Mouse (Mus musculus) heart, embryonic 11.5 days (tissue): Measurements from ENCODE around the gene Tctn1. TPM values are rescaled to one million over a fixed set of nuclear protein-coding genes. Genes with fewer than 3 reads are reported as not detected.

ENCODE experiments used
- ATAC-seq: fragments of 200-750 bp; cut with Nextera tagmentation; replicated peaks from 2 replicates; pipeline ENCODE4 v1.8.0; 2017; ENCODE audit warnings: moderate library complexity; ENCODE audit not compliant: insufficient number of reproducible peaks, low FRiP score, low TSS enrichment
- H3K27ac ChIP-seq: fragments of 300-500 bp; sonication (generic); 2 replicates; pipeline ENCODE4 v1.5.1; 2014; ENCODE audit warnings: mild to moderate bottlenecking, low read depth, low read length
- H3K27me3 ChIP-seq: fragments of 300-500 bp; sonication (generic); 2 replicates; pipeline ENCODE4 v1.6.1; 2014; ENCODE audit warnings: mild to moderate bottlenecking, low read length, mixed read lengths; ENCODE audit not compliant: control insufficient read depth, insufficient read depth
- H3K36me3 ChIP-seq: fragments of 300-500 bp; sonication (generic); 2 replicates; pipeline ENCODE4 v1.6.1; 2014; ENCODE audit warnings: mild to moderate bottlenecking, low read length, moderate library complexity, mixed read lengths; ENCODE audit not compliant: control insufficient read depth, insufficient read depth
- H3K4me1 ChIP-seq: fragments of 300-500 bp; sonication (generic); 2 replicates; pipeline ENCODE4 v1.6.1; 2014; ENCODE audit warnings: low read length; ENCODE audit not compliant: control insufficient read depth, insufficient read depth
- H3K4me2 ChIP-seq: fragments of 300-500 bp; sonication (generic); 2 replicates; pipeline ENCODE4 v1.6.1; 2014; ENCODE audit warnings: mild to moderate bottlenecking, moderate library complexity
- H3K4me3 ChIP-seq: fragments of 300-500 bp; sonication (generic); 2 replicates; pipeline ENCODE4 v1.5.1; 2014; ENCODE audit warnings: low read depth, low read length
- H3K9ac ChIP-seq: fragments of 300-500 bp; sonication (generic); 2 replicates; pipeline ENCODE4 v1.6.1; 2014; ENCODE audit warnings: mild to moderate bottlenecking, low read depth, low read length, moderate library complexity
- H3K9me3 ChIP-seq: fragments of 300-500 bp; sonication (generic); replicated peaks from 2 replicates; pipeline ENCODE4 v1.6.1; 2016; ENCODE audit warnings: low read length; ENCODE audit not compliant: control insufficient read depth
- WGBS: fragments of 180-500 bp; shearing (Covaris S2); extraction: QIAGEN DNeasy Blood & Tissue Kit; methylation state at CpG from one replicate; pipeline ENCODE4 v1.1.7; 2014; ENCODE audit not compliant: insufficient replicate concordance; 5-methylcytosine and 5-hydroxymethylcytosine counted together
- polyA plus RNA-seq: library from polyadenylated mRNA; unstranded; fragments of >200 nt; fragmentation: Nextera tagmentation; extraction: Ambion mirVana; gene quantifications from 2 replicates; pipeline ENCODE4 v1.2.1, GENCODE M21; 2014

Gene Tctn1
- polyA plus RNA-seq, 1 experiment from 2014 or later = 2.2 TPM

- Histone ChIP-seq H3K4me2 (no peak overlapping the region), H3K4me1 (peaks cover 3% of the 10 kb centered on the region; the same call in 1 of the 2 replicates), H3K27me3 (no peaks in the 10 kb centered on the region), H3K9ac (no peak overlapping the region), H3K9me3 (no peaks in the 10 kb centered on the region), H3K4me3 (no peak overlapping the region), H3K36me3 (no peaks in the 10 kb centered on the region), H3K27ac (no peak overlapping the region)
- 86% methylated on average over 10 of the region's 10 CpGs for WGBS
- no peak for ATAC-seq
Measured at GRCm38 (mm10) chr5:122246547-122247167, 17.6 kb downstream of the Tctn1 start.

- no peaks in the 10 kb centered on the region for H3K36me3 ChIP-seq
- H3K4me2 ChIP-seq = no peak overlapping the region
- H3K9ac ChIP-seq = no peak overlapping the region
- H3K27me3 ChIP-seq = no peaks in the 10 kb centered on the region
- no peak overlapping the region for H3K4me3 ChIP-seq
- no peak for ATAC-seq
- peaks cover 3% of the 10 kb centered on the region; the same call in 1 of the 2 replicates for H3K4me1 ChIP-seq
- WGBS = 60% methylated on average over 3 of the region's 3 CpGs
- H3K27ac ChIP-seq = no peak overlapping the region
- no peaks in the 10 kb centered on the region for H3K9me3 ChIP-seq
Measured at GRCm38 (mm10) chr5:122245186-122245585, 19.1 kb downstream of the Tctn1 start.

GRCm38 (mm10) chr5:122243781-122244523 is 20.3 kb downstream of the Tctn1 start:
- H3K9ac ChIP-seq = no peak overlapping the region
- 86% methylated on average over 17 of the region's 17 CpGs for WGBS
- H3K4me3 ChIP-seq = no peak overlapping the region
- ATAC-seq = no peak
- no peaks in the 10 kb centered on the region for H3K27me3 ChIP-seq
- no peak overlapping the region for H3K27ac ChIP-seq
- H3K36me3 ChIP-seq = no peaks in the 10 kb centered on the region
- H3K9me3 ChIP-seq = no peaks in the 10 kb centered on the region
- H3K4me2 ChIP-seq = no peak overlapping the region
- peaks cover 8% of the 10 kb centered on the region; the same call in 1 of the 2 replicates for H3K4me1 ChIP-seq

GRCm38 (mm10) chr5:122242521-122243123 is 21.6 kb downstream of the Tctn1 start:
- no peak overlapping the region for H3K27ac ChIP-seq
- no peak overlapping the region for H3K4me3 ChIP-seq
- no peak overlapping the region for H3K9ac ChIP-seq
- H3K27me3 ChIP-seq = no peaks in the 10 kb centered on the region
- WGBS = 87% methylated on average over 6 of the region's 6 CpGs
- no peaks in the 10 kb centered on the region for H3K36me3 ChIP-seq
- H3K9me3 ChIP-seq = no peaks in the 10 kb centered on the region
- no peak for ATAC-seq
- H3K4me1 ChIP-seq = peaks cover 8% of the 10 kb centered on the region; the same call in 1 of the 2 replicates
- H3K4me2 ChIP-seq = no peak overlapping the region

GRCm38 (mm10) chr5:122240989-122241388 is 23.3 kb downstream of the Tctn1 start:
- 0 out of 2 replicates have a peak, but pooled peaks cover 5% of the 10 kb centered on the region for H3K4me1 ChIP-seq
- H3K4me3 ChIP-seq = no peak overlapping the region
- H3K36me3 ChIP-seq = no peaks in the 10 kb centered on the region; the same call in 1 of the 2 replicates
- H3K27me3 ChIP-seq = no peaks in the 10 kb centered on the region
- no peak overlapping the region for H3K27ac ChIP-seq
- H3K9me3 ChIP-seq = no peaks in the 10 kb centered on the region
- no peak overlapping the region for H3K9ac ChIP-seq
- 96% methylated on average over 1 of the region's 1 CpGs for WGBS
- no peak overlapping the region for H3K4me2 ChIP-seq
- no peak for ATAC-seq

- H3K27me3 ChIP-seq = no peaks in the 10 kb centered on the region
- 86% methylated on average over 11 of the region's 11 CpGs for WGBS
- H3K4me3 ChIP-seq = no peak overlapping the region
- H3K4me2 ChIP-seq = no peak overlapping the region
- no peaks in the 10 kb centered on the region for H3K9me3 ChIP-seq
- ATAC-seq = no peak
- 0 out of 2 replicates have a peak, but pooled peaks cover 5% of the 10 kb centered on the region for H3K4me1 ChIP-seq
- H3K36me3 ChIP-seq = no peaks in the 10 kb centered on the region; the same call in 1 of the 2 replicates
- no peak overlapping the region for H3K9ac ChIP-seq
- no peak overlapping the region for H3K27ac ChIP-seq
Measured at GRCm38 (mm10) chr5:122240521-122240920, 23.7 kb downstream of the Tctn1 start.

- no peak for ATAC-seq
Measured at GRCm38 (mm10) chr5:122239618-122240017, 24.6 kb downstream of the Tctn1 start.

GRCm38 (mm10) chr5:122237200-122237599 is 27.1 kb downstream of the Tctn1 start:
- no peak overlapping the region for H3K4me2 ChIP-seq
- 0 out of 2 replicates have a peak, but pooled peaks cover 5% of the 10 kb centered on the region for H3K4me1 ChIP-seq
- WGBS = 83% methylated on average over 5 of the region's 5 CpGs
- no peak overlapping the region; the same call in 1 of the 2 replicates for H3K9ac ChIP-seq
- H3K27ac ChIP-seq = no peak overlapping the region
- H3K27me3 ChIP-seq = no peaks in the 10 kb centered on the region
- no peaks in the 10 kb centered on the region for H3K9me3 ChIP-seq
- no peak overlapping the region for H3K4me3 ChIP-seq
- no peaks in the 10 kb centered on the region; the same call in 1 of the 2 replicates for H3K36me3 ChIP-seq
- no peak for ATAC-seq

More at GRCm38 (mm10) chr5:122239618-122240017, 24.6 kb downstream of the Tctn1 start:
- Histone ChIP-seq H3K27me3 (no peaks in the 10 kb centered on the region), H3K36me3 (no peaks in the 10 kb centered on the region; the same call in 1 of the 2 replicates), H3K4me1 (0 out of 2 replicates have a peak, but pooled peaks cover 5% of the 10 kb centered on the region), H3K4me2 (no peak overlapping the region), H3K4me3 (no peak overlapping the region), H3K27ac (no peak overlapping the region), H3K9me3 (no peaks in the 10 kb centered on the region), H3K9ac (no peak overlapping the region)
- WGBS = 58% methylated on average over 7 of the region's 7 CpGs
